Mouse (Mus musculus) liver, postnatal 0 days (tissue): ENCODE measurements at regions not wholly inside any gene's neighbourhood (a gene's known extent, or its start where the extent isn't known, plus 50 kb on each side); places are given as distances from the start of the nearest gene placed in this dataset.
A peak's percentile ranks its signal among the peaks of the same experiment; 100 is the strongest.

Experiments
- ATAC-seq: fragments of 200-750 bp; cut with Nextera tagmentation; 2 replicates; pipeline ENCODE4 v1.8.0; 2017; ENCODE audit warnings: mild to moderate bottlenecking, moderate library complexity
- DNase-seq: peaks from one replicate; pipeline ENCODE4 v3.0.0-alpha.2; 2016
- H3K27ac ChIP-seq: fragments of 300-500 bp; sonication (generic); 2 replicates; pipeline ENCODE4 v1.5.1; 2014; ENCODE audit warnings: antibody characterized with exemption, moderate library complexity, mild to moderate bottlenecking, low read depth
- H3K27me3 ChIP-seq: fragments of 300-500 bp; sonication (generic); 2 replicates; pipeline ENCODE4 v1.6.1; 2014; ENCODE audit warnings: low read length, control low read depth, mixed read lengths; ENCODE audit not compliant: insufficient read depth
- H3K36me3 ChIP-seq: fragments of 300-500 bp; sonication (generic); replicated peaks from 2 replicates; pipeline ENCODE4 v1.6.1; 2014; ENCODE audit warnings: mild to moderate bottlenecking, control low read depth, low read length, moderate library complexity, mixed read lengths; ENCODE audit not compliant: insufficient read depth
- H3K4me1 ChIP-seq: fragments of 300-500 bp; sonication (generic); 2 replicates; pipeline ENCODE4 v1.6.1; 2014; ENCODE audit warnings: antibody characterized with exemption, mild to moderate bottlenecking, control low read depth; ENCODE audit not compliant: insufficient read depth
- H3K4me2 ChIP-seq: fragments of 300-500 bp; sonication (generic); 2 replicates; pipeline ENCODE4 v1.6.1; 2014; ENCODE audit warnings: low read depth, mild to moderate bottlenecking, low read length, moderate library complexity, mixed read lengths
- H3K4me3 ChIP-seq: fragments of 300-500 bp; sonication (generic); 2 replicates; pipeline ENCODE4 v1.5.1; 2014; ENCODE audit warnings: low read depth, low read length
- H3K9ac ChIP-seq: fragments of 300-500 bp; sonication (generic); replicated peaks from 2 replicates; pipeline ENCODE4 v1.6.1; 2014; ENCODE audit warnings: mild to moderate bottlenecking, moderate library complexity
- H3K9me3 ChIP-seq: fragments of 300-500 bp; sonication (generic); 2 replicates; pipeline ENCODE4 v1.6.1; 2016; ENCODE audit warnings: mild to moderate bottlenecking, control low read depth, low read length, mixed read lengths
- CTCF ChIP-seq: sonication (generic); IDR thresholded peaks from 2 replicates; pipeline ENCODE4 v1.5.1; 2016; ENCODE audit warnings: antibody characterized with exemption, low read depth
- EP300 ChIP-seq: IDR thresholded peaks from 2 replicates; pipeline ENCODE4 v1.6.1; 2016; ENCODE audit warnings: antibody characterized with exemption, low read depth, mild to moderate bottlenecking
- WGBS: fragments of 180-500 bp; shearing (Covaris S2); extraction: QIAGEN DNeasy Blood & Tissue Kit; methylation state at CpG from one replicate; pipeline ENCODE4 v1.1.7; 2014; ENCODE audit not compliant: insufficient replicate concordance; 5-methylcytosine and 5-hydroxymethylcytosine counted together

- Histone ChIP-seq H3K9me3 (no peaks in the 10 kb centered on the region), H3K4me1 (peaks cover 4% of the 10 kb centered on the region; the same call in 1 of the 2 replicates), H3K9ac (no peak overlapping the region), H3K36me3 (no peaks in the 10 kb centered on the region), H3K27ac (0 out of 2 replicates have a peak overlapping the region, but pooled peaks have one; percentile 41), H3K27me3 (no peaks in the 10 kb centered on the region), H3K4me2 (peak overlapping the region; percentile 34), H3K4me3 (no peak overlapping the region)
- no peak for TF ChIP-seq CTCF
- TF ChIP-seq EP300: peak; percentile 16; the same call in 1 of the 2 replicates
- ATAC-seq (peak; percentile 57), DNase-seq (no peak)
- 64% methylated on average over 6 of the region's 6 CpGs for WGBS
Observed at GRCm38 (mm10) chr10:96691319-96691870, 74.6 kb downstream of the Btg1 start.

DNA sequence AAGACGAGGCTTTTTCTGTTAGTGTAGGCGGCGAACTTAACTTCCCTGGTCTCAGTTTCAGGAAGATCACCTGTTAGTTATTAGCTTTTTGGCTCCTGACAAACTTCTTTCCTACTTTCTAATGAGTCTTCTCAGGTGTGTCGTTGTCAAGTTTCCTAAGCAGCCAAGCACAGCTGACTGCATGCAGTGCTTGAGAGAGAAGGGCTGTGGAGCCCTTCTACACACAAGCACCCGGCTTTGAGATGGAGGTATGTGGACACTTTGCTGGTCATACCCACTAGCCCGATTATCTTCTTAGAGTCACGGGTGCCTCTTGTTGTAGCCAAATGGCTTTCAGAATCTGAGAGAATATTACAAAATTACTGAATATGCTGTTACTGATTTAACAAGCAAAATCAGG, 76.0 kb downstream of the Btg1 start:
- 80% methylated on average over 7 of the region's 7 CpGs for WGBS
- no peak overlapping the region for H3K27ac ChIP-seq
- H3K4me3 ChIP-seq: no peak overlapping the region
- no peaks in the 10 kb centered on the region for H3K36me3 ChIP-seq
- peaks cover under 1% of the 10 kb centered on the region; the same call in 1 of the 2 replicates for H3K4me1 ChIP-seq
- no peaks in the 10 kb centered on the region for H3K9me3 ChIP-seq
- TF ChIP-seq EP300 (no peak), CTCF (no peak)
- H3K27me3 ChIP-seq: no peaks in the 10 kb centered on the region
- H3K4me2 ChIP-seq: no peak overlapping the region
- ATAC-seq: no peak
- no peak for DNase-seq
- no peak overlapping the region for H3K9ac ChIP-seq

GRCm38 (mm10) chr10:96693766-96694165, 77.0 kb downstream of the Btg1 start:
- WGBS: 70% methylated on average over 6 of the region's 6 CpGs
- Histone ChIP-seq H3K27me3 (no peaks in the 10 kb centered on the region), H3K36me3 (no peaks in the 10 kb centered on the region), H3K9ac (no peak overlapping the region), H3K4me3 (no peak overlapping the region), H3K4me2 (no peak overlapping the region), H3K4me1 (no peaks in the 10 kb centered on the region; the same call in 1 of the 2 replicates), H3K9me3 (no peaks in the 10 kb centered on the region), H3K27ac (no peak overlapping the region)
- DNase-seq (no peak), ATAC-seq (no peak)
- no peak for TF ChIP-seq CTCF
- TF ChIP-seq EP300: no peak

DNA sequence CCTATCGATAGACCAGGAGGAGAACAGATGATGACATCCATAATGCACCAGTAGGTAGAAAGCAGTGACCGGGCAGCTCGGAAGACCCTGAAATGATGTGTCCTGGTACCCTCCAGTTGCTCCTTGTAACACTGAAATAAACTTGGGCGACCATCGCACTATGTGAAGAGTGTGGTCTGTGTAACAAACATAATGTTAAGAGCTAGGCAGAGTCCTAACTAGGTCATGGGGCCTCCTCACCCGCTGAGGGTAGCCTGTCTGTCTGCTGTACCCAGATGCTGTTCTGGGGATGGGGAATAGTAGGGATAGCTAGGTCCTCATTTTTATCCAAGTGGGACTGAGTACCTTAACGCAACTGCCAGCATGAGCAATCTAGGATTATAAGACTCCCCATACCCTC, 79.8 kb downstream of the Btg1 start:
- Histone ChIP-seq H3K36me3 (no peaks in the 10 kb centered on the region), H3K9ac (no peak overlapping the region), H3K4me3 (no peak overlapping the region), H3K27me3 (no peaks in the 10 kb centered on the region), H3K27ac (no peak overlapping the region), H3K9me3 (no peaks in the 10 kb centered on the region), H3K4me1 (no peaks in the 10 kb centered on the region), H3K4me2 (no peak overlapping the region)
- DNase-seq (no peak), ATAC-seq (no peak)
- TF ChIP-seq EP300 (no peak), CTCF (no peak)
- WGBS: 85% methylated on average over 7 of the region's 7 CpGs

DNA sequence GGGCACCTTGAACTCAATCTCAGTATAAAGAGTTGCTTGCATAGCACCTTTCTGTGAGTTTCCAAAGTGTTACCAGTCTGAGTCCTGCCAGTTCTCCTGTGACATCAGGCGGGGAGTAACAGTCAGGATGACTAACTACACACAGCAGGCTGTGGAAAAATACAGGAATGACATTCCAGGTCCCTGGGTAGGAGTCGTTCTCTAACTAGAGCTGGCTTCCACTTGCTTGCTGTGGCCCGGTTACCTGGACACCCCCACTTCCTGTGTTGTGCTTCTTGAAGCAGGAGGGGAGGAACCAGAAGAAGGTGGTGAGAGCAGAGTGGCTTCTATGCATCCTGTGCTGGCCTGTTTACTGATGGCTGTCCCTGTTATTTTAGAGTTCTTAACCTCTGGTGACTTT, 81.0 kb downstream of the Btg1 start:
- TF ChIP-seq CTCF (no peak), EP300 (no peak)
- H3K36me3 ChIP-seq: no peaks in the 10 kb centered on the region
- ATAC-seq (no peak), DNase-seq (no peak)
- no peaks in the 10 kb centered on the region for H3K4me1 ChIP-seq
- no peaks in the 10 kb centered on the region for H3K27me3 ChIP-seq
- no peak overlapping the region for H3K4me3 ChIP-seq
- 56% methylated on average over 3 of the region's 3 CpGs for WGBS
- no peak overlapping the region for H3K9ac ChIP-seq
- H3K4me2 ChIP-seq: no peak overlapping the region
- no peaks in the 10 kb centered on the region for H3K9me3 ChIP-seq
- no peak overlapping the region for H3K27ac ChIP-seq

- Histone ChIP-seq H3K9ac (no peak overlapping the region), H3K4me1 (no peaks in the 10 kb centered on the region), H3K9me3 (no peaks in the 10 kb centered on the region), H3K4me2 (no peak overlapping the region), H3K36me3 (no peaks in the 10 kb centered on the region), H3K27me3 (no peaks in the 10 kb centered on the region), H3K4me3 (no peak overlapping the region), H3K27ac (no peak overlapping the region)
- no peak for TF ChIP-seq EP300
- no peak for TF ChIP-seq CTCF
- ATAC-seq: no peak
- DNase-seq: no peak
- whole genome bisulfite sequencing: 65% methylated on average over 4 of the region's 4 CpGs
Observed at GRCm38 (mm10) chr10:96706656-96707055, 89.8 kb downstream of the Btg1 start.
